Mouse (Mus musculus): ENCODE results near the gene Gm4340. TPM values are rescaled to one million over a fixed set of nuclear protein-coding genes. Genes with fewer than 3 reads are reported as not detected.
"Not testable (repeated sequence)": the region's sequence is repeated elsewhere in the genome, so short reads cannot be mapped to it uniquely, and the experiment has no call there.

Gene Gm4340
- polyA plus RNA-seq (2014; fragmentation: Nextera tagmentation; extraction: Ambion mirVana), result not detected in 2 replicates

GRCm38 (mm10) chr10:104193742-104194141 is at the start of gene Gm4340:
Gene Gm4340, plus strand, starts transcription at chr10:104194042.
- H3K4me1 ChIP-seq (ENCODE audit: control insufficient read depth, insufficient read depth, low read length); ATAC-seq (ENCODE audit: low FRiP score, low TSS enrichment); H3K4me2 ChIP-seq (replicated peaks; ENCODE audit: low read depth, low read length); H3K36me3 ChIP-seq (ENCODE audit: control insufficient read depth, insufficient read depth, low read length); H3K27me3 ChIP-seq (ENCODE audit: control insufficient read depth, insufficient read depth, low read length); H3K9me3 ChIP-seq (ENCODE audit: control insufficient read depth, low read length); H3K27ac ChIP-seq (ENCODE audit: low read depth, low read length); H3K9ac ChIP-seq (ENCODE audit: low read depth, low read length); H3K4me3 ChIP-seq (ENCODE audit: low read length): not testable (repeated sequence)
- no CpG with 5 or more reads among the region's 3 CpGs for WGBS

- not testable (repeated sequence) for H3K9me3 ChIP-seq (ENCODE audit: control insufficient read depth, low read length); H3K4me3 ChIP-seq (ENCODE audit: low read length); ATAC-seq (ENCODE audit: low FRiP score, low TSS enrichment); H3K27ac ChIP-seq (ENCODE audit: low read depth, low read length); H3K9ac ChIP-seq (ENCODE audit: low read depth, low read length); H3K36me3 ChIP-seq (ENCODE audit: control insufficient read depth, insufficient read depth, low read length); H3K27me3 ChIP-seq (ENCODE audit: control insufficient read depth, insufficient read depth, low read length); H3K4me2 ChIP-seq (replicated peaks; ENCODE audit: low read depth, low read length); H3K4me1 ChIP-seq (ENCODE audit: control insufficient read depth, insufficient read depth, low read length)
- WGBS, result no CpG with 5 or more reads among the region's 3 CpGs
These were observed 42.6 kb upstream of the Gm4340 start, which contains the start of gene Gm6763 for GRCm38 (mm10) chr10:104151197-104151596. Gene Gm6763, plus strand, starts transcription at chr10:104151497.

GRCm38 (mm10) chr10:104159706-104160105 is 34.1 kb upstream of the Gm4340 start, which contains the start of gene Gm8764:
Gene Gm8764, plus strand, starts transcription at chr10:104160006.
- not testable (repeated sequence) for H3K4me3 ChIP-seq (ENCODE audit: low read length); H3K4me1 ChIP-seq (ENCODE audit: control insufficient read depth, insufficient read depth, low read length); H3K9me3 ChIP-seq (ENCODE audit: control insufficient read depth, low read length); ATAC-seq (ENCODE audit: low FRiP score, low TSS enrichment); H3K4me2 ChIP-seq (replicated peaks; ENCODE audit: low read depth, low read length); H3K27ac ChIP-seq (ENCODE audit: low read depth, low read length); H3K9ac ChIP-seq (ENCODE audit: low read depth, low read length); H3K36me3 ChIP-seq (ENCODE audit: control insufficient read depth, insufficient read depth, low read length); H3K27me3 ChIP-seq (ENCODE audit: control insufficient read depth, insufficient read depth, low read length)
- no CpG with 5 or more reads among the region's 3 CpGs for WGBS

GRCm38 (mm10) chr10:104168215-104168614 is 25.6 kb upstream of the Gm4340 start, which contains the start of gene Gm21304:
Gene Gm21304, plus strand, starts transcription at chr10:104168515.
- not testable (repeated sequence) for ATAC-seq (ENCODE audit: low FRiP score, low TSS enrichment); H3K36me3 ChIP-seq (ENCODE audit: control insufficient read depth, insufficient read depth, low read length); H3K27ac ChIP-seq (ENCODE audit: low read depth, low read length); H3K9me3 ChIP-seq (ENCODE audit: control insufficient read depth, low read length); H3K27me3 ChIP-seq (ENCODE audit: control insufficient read depth, insufficient read depth, low read length); H3K9ac ChIP-seq (ENCODE audit: low read depth, low read length); H3K4me2 ChIP-seq (replicated peaks; ENCODE audit: low read depth, low read length); H3K4me3 ChIP-seq (ENCODE audit: low read length); H3K4me1 ChIP-seq (ENCODE audit: control insufficient read depth, insufficient read depth, low read length)
- no CpG with 5 or more reads among the region's 3 CpGs for WGBS

GRCm38 (mm10) chr10:104176724-104177123 is 17.1 kb upstream of the Gm4340 start, which contains the start of gene Gm21312:
Gene Gm21312, plus strand, starts transcription at chr10:104177024.
- no CpG with 5 or more reads among the region's 3 CpGs for WGBS
- H3K9me3 ChIP-seq (ENCODE audit: control insufficient read depth, low read length); H3K4me3 ChIP-seq (ENCODE audit: low read length); H3K4me1 ChIP-seq (ENCODE audit: control insufficient read depth, insufficient read depth, low read length); H3K4me2 ChIP-seq (replicated peaks; ENCODE audit: low read depth, low read length); H3K36me3 ChIP-seq (ENCODE audit: control insufficient read depth, insufficient read depth, low read length); H3K27ac ChIP-seq (ENCODE audit: low read depth, low read length); ATAC-seq (ENCODE audit: low FRiP score, low TSS enrichment); H3K27me3 ChIP-seq (ENCODE audit: control insufficient read depth, insufficient read depth, low read length); H3K9ac ChIP-seq (ENCODE audit: low read depth, low read length): not testable (repeated sequence)

- WGBS, result no CpG with 5 or more reads among the region's 3 CpGs
- H3K9me3 ChIP-seq (ENCODE audit: control insufficient read depth, low read length); H3K4me1 ChIP-seq (ENCODE audit: control insufficient read depth, insufficient read depth, low read length); ATAC-seq (ENCODE audit: low FRiP score, low TSS enrichment); H3K36me3 ChIP-seq (ENCODE audit: control insufficient read depth, insufficient read depth, low read length); H3K27ac ChIP-seq (ENCODE audit: low read depth, low read length); H3K9ac ChIP-seq (ENCODE audit: low read depth, low read length); H3K4me2 ChIP-seq (replicated peaks; ENCODE audit: low read depth, low read length); H3K4me3 ChIP-seq (ENCODE audit: low read length); H3K27me3 ChIP-seq (ENCODE audit: control insufficient read depth, insufficient read depth, low read length): not testable (repeated sequence)
These were observed 8.6 kb upstream of the Gm4340 start, which contains the start of gene Gm20765 for GRCm38 (mm10) chr10:104185233-104185632. Gene Gm20765, plus strand, starts transcription at chr10:104185533.

- Histone ChIP-seq H3K27me3 (ENCODE audit: control insufficient read depth, insufficient read depth, low read length) (no peaks in the 10 kb centered on the region), H3K4me1 (ENCODE audit: control insufficient read depth, insufficient read depth, low read length) (no peaks in the 10 kb centered on the region), H3K9ac (ENCODE audit: low read depth, low read length) (no peak overlapping the region), H3K36me3 (ENCODE audit: control insufficient read depth, insufficient read depth, low read length) (no peaks in the 10 kb centered on the region), H3K4me3 (ENCODE audit: low read length) (no peak overlapping the region), H3K4me2 (replicated peaks; ENCODE audit: low read depth, low read length) (no peak overlapping the region), H3K27ac (ENCODE audit: low read depth, low read length) (no peak overlapping the region), H3K9me3 (ENCODE audit: control insufficient read depth, low read length) (no peaks in the 10 kb centered on the region)
- ATAC-seq (ENCODE audit: low FRiP score, low TSS enrichment), result no peak
- 88% methylated on average over 1 of the region's 1 CpGs for WGBS
These were observed 15.8 kb downstream of the Gm4340 start for GRCm38 (mm10) chr10:104209655-104210054.

- no peaks in the 10 kb centered on the region for H3K36me3 ChIP-seq (ENCODE audit: control insufficient read depth, insufficient read depth, low read length)
- no peak overlapping the region for H3K4me2 ChIP-seq (replicated peaks; ENCODE audit: low read depth, low read length)
- 63% methylated on average over 3 of the region's 3 CpGs for WGBS
- no peak overlapping the region for H3K9ac ChIP-seq (ENCODE audit: low read depth, low read length)
- no peaks in the 10 kb centered on the region for H3K27me3 ChIP-seq (ENCODE audit: control insufficient read depth, insufficient read depth, low read length)
- no peaks in the 10 kb centered on the region for H3K4me1 ChIP-seq (ENCODE audit: control insufficient read depth, insufficient read depth, low read length)
- no peak for ATAC-seq (ENCODE audit: low FRiP score, low TSS enrichment)
- no peak overlapping the region for H3K27ac ChIP-seq (ENCODE audit: low read depth, low read length)
- no peaks in the 10 kb centered on the region for H3K9me3 ChIP-seq (ENCODE audit: control insufficient read depth, low read length)
- H3K4me3 ChIP-seq (ENCODE audit: low read length), result no peak overlapping the region
These were observed 16.6 kb downstream of the Gm4340 start for GRCm38 (mm10) chr10:104210268-104210990.

- H3K9ac ChIP-seq (ENCODE audit: low read depth, low read length), result no peak overlapping the region
- H3K4me1 ChIP-seq (ENCODE audit: control insufficient read depth, insufficient read depth, low read length), result no peaks in the 10 kb centered on the region
- no peak overlapping the region for H3K4me3 ChIP-seq (ENCODE audit: low read length)
- H3K27ac ChIP-seq (ENCODE audit: low read depth, low read length), result no peak overlapping the region
- no peak overlapping the region for H3K4me2 ChIP-seq (replicated peaks; ENCODE audit: low read depth, low read length)
- no peaks in the 10 kb centered on the region for H3K9me3 ChIP-seq (ENCODE audit: control insufficient read depth, low read length)
- WGBS, result 90% methylated on average over 5 of the region's 5 CpGs
- no peaks in the 10 kb centered on the region for H3K36me3 ChIP-seq (ENCODE audit: control insufficient read depth, insufficient read depth, low read length)
- no peak for ATAC-seq (ENCODE audit: low FRiP score, low TSS enrichment)
- no peaks in the 10 kb centered on the region for H3K27me3 ChIP-seq (ENCODE audit: control insufficient read depth, insufficient read depth, low read length)
These were observed 20.7 kb downstream of the Gm4340 start for GRCm38 (mm10) chr10:104214527-104214926.

All from kidney, embryonic 14.5 days (tissue).